Mouse (Mus musculus): ENCODE data around the gene Alpl.

GRCm38 (mm10) chr4:137706510-137706909, 89.7 kb downstream of the Alpl start:
- TF ChIP-seq POLR2A (IDR thresholded peaks at IDR 0.05; ENCODE audit: low read depth, low read length) (no peak), CTCF (conservative IDR thresholded peaks at IDR 0.05; ENCODE audit: insufficient read depth, insufficient read length, low read depth, low read length) (no peak)

Data from kidney, adult 2 months (tissue).